Mouse (Mus musculus) thymus, adult 2 months (tissue): ENCODE data around the gene Gm20388.

Source experiments
- CTCF ChIP-seq: fragments of 200-500 bp; IDR thresholded peaks from 2 replicates; pipeline ENCODE4 v1.5.1; 2012; ENCODE audit warnings: mild to moderate bottlenecking, control low read depth, low read length, moderate library complexity, borderline replicate concordance; ENCODE audit not compliant: control insufficient read depth, poor library complexity, insufficient read depth; ENCODE audit errors: extremely low read depth
- POLR2A ChIP-seq: fragments of 200-500 bp; IDR thresholded peaks from 2 replicates; pipeline ENCODE4 v1.6.1; 2012; ENCODE audit warnings: mild to moderate bottlenecking, low read length, control low read depth, moderate library complexity; ENCODE audit not compliant: control insufficient read depth, poor library complexity, insufficient read depth; ENCODE audit errors: extremely low read depth

- TF ChIP-seq POLR2A = no peak
- TF ChIP-seq CTCF = no peak
Observed at GRCm38 (mm10) chr8:121561636-121562345, 1651.2 kb downstream of the Gm20388 start.
